Mouse (Mus musculus) lung, postnatal 0 days (tissue): ENCODE measurements around the gene Timeless. TPM values are rescaled to one million over a fixed set of nuclear protein-coding genes. Genes with fewer than 3 reads are reported as not detected.

ENCODE experiments used
- ATAC-seq: fragments of 200-750 bp; cut with Nextera tagmentation; 2 replicates; pipeline ENCODE4 v1.8.0; 2017; ENCODE audit warnings: moderate library complexity
- DNase-seq: peaks from one replicate; pipeline ENCODE4 v3.0.0-alpha.2; 2016; ENCODE audit warnings: low spot score
- H3K27ac ChIP-seq: fragments of 300-500 bp; sonication (generic); 2 replicates; pipeline ENCODE4 v1.5.1; 2014; ENCODE audit warnings: antibody characterized with exemption, mild to moderate bottlenecking, low read length, mixed read lengths
- H3K27me3 ChIP-seq: fragments of 300-500 bp; sonication (generic); replicated peaks from 2 replicates; pipeline ENCODE4 v1.6.1; 2014; ENCODE audit warnings: low read length, mixed read lengths; ENCODE audit not compliant: insufficient read depth
- H3K36me3 ChIP-seq: fragments of 300-500 bp; sonication (generic); 2 replicates; pipeline ENCODE4 v1.6.1; 2014; ENCODE audit warnings: low read length, mixed read lengths; ENCODE audit not compliant: insufficient read depth
- H3K4me1 ChIP-seq: fragments of 300-500 bp; sonication (generic); 2 replicates; pipeline ENCODE4 v1.6.1; 2014; ENCODE audit warnings: antibody characterized with exemption, low read depth, low read length, mixed read lengths; ENCODE audit not compliant: insufficient read depth
- H3K4me2 ChIP-seq: fragments of 300-500 bp; sonication (generic); replicated peaks from 2 replicates; pipeline ENCODE4 v1.6.1; 2014; ENCODE audit warnings: low read depth, mild to moderate bottlenecking, low read length, moderate library complexity, mixed read lengths
- H3K4me3 ChIP-seq: fragments of 300-500 bp; sonication (generic); 2 replicates; pipeline ENCODE4 v1.5.1; 2014; ENCODE audit warnings: low read depth, low read length
- H3K9ac ChIP-seq: fragments of 300-500 bp; sonication (generic); replicated peaks from 2 replicates; pipeline ENCODE4 v1.6.1; 2014; ENCODE audit warnings: low read depth, mild to moderate bottlenecking
- H3K9me3 ChIP-seq: fragments of 300-500 bp; sonication (generic); 2 replicates; pipeline ENCODE4 v1.6.1; 2016; ENCODE audit warnings: low read length, mixed read lengths
- CTCF ChIP-seq: IDR thresholded peaks from 2 replicates; pipeline ENCODE4 v1.5.1; 2016; ENCODE audit warnings: antibody characterized with exemption, mild to moderate bottlenecking
- EP300 ChIP-seq: IDR thresholded peaks from 2 replicates; pipeline ENCODE4 v1.6.1; 2016; ENCODE audit warnings: antibody characterized with exemption, mild to moderate bottlenecking, control low read depth
- WGBS: fragments of 180-500 bp; shearing (Covaris S2); extraction: QIAGEN DNeasy Blood & Tissue Kit; methylation state at CpG from one replicate; pipeline ENCODE4 v1.1.7; 2014; 5-methylcytosine and 5-hydroxymethylcytosine counted together
- polyA plus RNA-seq: library from polyadenylated mRNA; unstranded; fragments of >200 nt; fragmentation: Nextera tagmentation; extraction: Ambion mirVana; gene quantifications from 2 replicates; pipeline ENCODE4 v1.2.1, GENCODE M21; 2015

The Timeless gene
- polyA plus RNA-seq, 1 experiment from 2014 or later, result 11.2 TPM

DNA sequence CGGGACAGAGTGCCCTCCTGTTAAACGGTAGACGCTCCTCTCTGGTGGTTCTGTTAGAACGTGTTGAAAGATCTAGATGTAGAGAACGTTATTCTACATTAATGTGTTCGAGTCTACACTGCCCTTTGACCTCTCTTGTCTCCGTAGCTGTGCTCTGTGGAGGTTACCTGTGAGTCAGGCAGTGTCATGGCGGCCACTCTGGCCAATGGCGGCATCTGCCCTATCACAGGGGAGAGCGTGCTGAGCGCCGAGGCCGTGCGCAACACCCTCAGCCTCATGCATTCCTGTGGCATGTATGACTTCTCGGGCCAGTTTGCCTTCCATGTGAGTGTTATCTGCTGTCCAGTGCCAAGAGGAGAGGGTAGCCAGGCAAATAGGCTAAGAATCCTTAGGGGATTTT lies 26.9 kb upstream of the Timeless start:
- Histone ChIP-seq H3K9me3 (no peaks in the 10 kb centered on the region), H3K27ac (no peak overlapping the region), H3K4me2 (no peak overlapping the region), H3K9ac (no peak overlapping the region), H3K36me3 (no peaks in the 10 kb centered on the region), H3K4me3 (no peak overlapping the region), H3K27me3 (no peaks in the 10 kb centered on the region), H3K4me1 (no peaks in the 10 kb centered on the region)
- no peak for TF ChIP-seq CTCF
- no peak for TF ChIP-seq EP300
- ATAC-seq, result peak; percentile 30
- 62% methylated on average over 15 of the region's 15 CpGs for WGBS
- no peak for DNase-seq

DNA sequence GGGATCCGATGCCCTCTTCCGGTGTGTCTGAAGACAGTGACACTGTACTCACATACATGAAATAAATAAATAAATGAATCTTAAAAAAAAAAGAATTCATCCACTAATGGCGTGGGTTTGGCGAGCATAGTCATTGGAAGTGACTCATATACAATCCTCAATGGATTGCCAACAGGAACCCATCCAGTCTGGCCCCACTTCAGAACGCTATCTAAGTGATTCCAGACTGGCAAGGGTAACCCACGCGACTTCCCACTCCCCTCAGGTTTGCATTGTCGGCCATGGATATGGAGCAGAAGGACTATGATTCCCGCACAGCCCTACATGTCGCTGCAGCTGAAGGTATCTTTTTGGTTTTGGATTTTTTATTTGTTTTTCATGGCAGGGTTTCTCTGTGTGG lies 23.5 kb upstream of the Timeless start:
- no peak for DNase-seq
- no peak overlapping the region for H3K4me2 ChIP-seq
- no peak for ATAC-seq
- WGBS, result 93% methylated on average over 10 of the region's 10 CpGs
- H3K4me3 ChIP-seq, result no peak overlapping the region
- no peak overlapping the region for H3K9ac ChIP-seq
- no peaks in the 10 kb centered on the region for H3K9me3 ChIP-seq
- H3K4me1 ChIP-seq, result peaks cover 4% of the 10 kb centered on the region; the same call in 1 of the 2 replicates
- H3K27me3 ChIP-seq, result no peaks in the 10 kb centered on the region
- H3K27ac ChIP-seq, result no peak overlapping the region
- H3K36me3 ChIP-seq, result no peaks in the 10 kb centered on the region
- TF ChIP-seq CTCF (no peak), EP300 (no peak)

DNA sequence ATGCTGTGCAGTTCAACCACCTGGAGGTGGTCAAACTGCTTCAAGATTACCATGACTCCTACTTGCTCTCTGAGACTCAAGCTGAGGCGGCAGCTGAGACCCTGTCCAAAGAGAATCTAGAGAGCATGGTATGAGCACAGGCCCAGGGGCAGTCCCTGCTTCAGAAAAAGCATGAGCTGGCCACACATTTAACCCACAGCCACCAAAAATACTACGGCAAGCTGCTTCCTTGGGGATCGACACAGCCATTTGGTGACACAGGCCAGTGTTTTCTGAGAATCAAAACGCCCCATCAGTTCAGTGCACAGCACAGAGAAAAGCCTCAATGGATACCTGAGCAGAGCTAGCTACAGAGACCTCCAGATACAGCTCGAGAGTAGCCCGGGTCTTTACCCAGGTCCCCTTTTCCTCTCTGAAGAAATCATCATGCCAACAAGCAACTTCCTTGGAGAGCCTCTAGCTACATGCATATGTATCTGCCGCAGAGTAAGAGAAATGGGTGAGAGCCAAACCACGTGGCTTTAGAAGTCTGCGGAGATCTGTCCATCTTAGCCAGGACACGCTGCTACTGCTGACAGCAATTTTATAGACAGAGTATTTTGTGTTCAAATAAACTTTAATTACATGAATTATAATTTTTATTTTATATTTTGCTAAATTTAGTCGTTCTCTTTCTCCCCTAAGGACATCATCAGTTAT lies 22.4 kb upstream of the Timeless start:
- DNase-seq (no peak), ATAC-seq (no peak)
- no peaks in the 10 kb centered on the region for H3K27me3 ChIP-seq
- no peak overlapping the region for H3K4me2 ChIP-seq
- no peak for TF ChIP-seq EP300
- TF ChIP-seq CTCF, result no peak
- H3K27ac ChIP-seq, result no peak overlapping the region
- no peak overlapping the region for H3K4me3 ChIP-seq
- WGBS, result 91% methylated on average over 11 of the region's 11 CpGs
- no peaks in the 10 kb centered on the region for H3K9me3 ChIP-seq
- peaks cover 4% of the 10 kb centered on the region; the same call in 1 of the 2 replicates for H3K4me1 ChIP-seq
- H3K9ac ChIP-seq, result no peak overlapping the region
- H3K36me3 ChIP-seq, result no peaks in the 10 kb centered on the region

DNA sequence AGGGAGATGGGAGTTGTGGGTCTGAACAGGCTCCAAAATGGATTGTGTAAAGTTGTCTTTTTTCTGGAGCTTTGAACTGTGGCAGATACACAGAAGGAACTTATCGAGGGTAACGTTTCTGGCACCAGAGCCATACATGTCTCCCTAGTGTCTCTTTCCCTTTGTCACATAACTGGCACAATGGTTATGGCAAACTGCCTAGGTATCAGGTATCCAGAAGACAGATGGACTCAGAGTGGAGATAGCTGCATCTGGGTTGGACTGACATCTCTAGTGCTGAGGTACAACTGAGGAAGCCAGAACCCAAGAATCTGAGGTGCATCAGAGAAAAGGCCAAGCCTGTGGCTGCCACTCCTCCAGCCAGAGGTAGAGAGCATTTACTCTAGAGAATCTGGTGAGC lies 21.7 kb upstream of the Timeless start:
- Histone ChIP-seq H3K27ac (no peak overlapping the region), H3K9ac (no peak overlapping the region), H3K4me2 (no peak overlapping the region), H3K27me3 (no peaks in the 10 kb centered on the region), H3K4me1 (peaks cover 4% of the 10 kb centered on the region; the same call in 1 of the 2 replicates), H3K4me3 (no peak overlapping the region), H3K9me3 (no peaks in the 10 kb centered on the region), H3K36me3 (no peaks in the 10 kb centered on the region)
- DNase-seq (no peak), ATAC-seq (no peak)
- WGBS, result 89% methylated on average over 2 of the region's 2 CpGs
- TF ChIP-seq CTCF, result no peak
- TF ChIP-seq EP300, result no peak

DNA sequence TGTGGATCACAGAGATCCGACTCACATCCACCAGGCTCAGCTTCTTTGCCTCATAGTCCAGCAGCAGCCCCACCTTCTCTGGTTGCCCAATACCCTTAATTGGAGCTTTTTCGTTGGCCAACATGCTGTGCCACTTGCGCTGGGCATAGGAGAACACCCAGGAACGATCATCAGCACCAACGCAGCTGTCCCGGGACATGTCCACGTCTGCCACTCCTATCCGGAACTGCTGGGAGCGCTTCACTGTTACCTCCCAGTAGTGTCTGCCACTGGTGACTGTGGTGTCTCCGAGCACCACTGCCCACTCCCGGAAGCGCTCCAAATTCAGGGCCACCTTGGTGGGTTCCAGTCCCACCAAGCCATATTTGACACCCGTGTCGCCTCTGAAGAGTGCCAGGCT lies 20.9 kb upstream of the Timeless start:
- DNase-seq, result no peak
- H3K9me3 ChIP-seq, result no peaks in the 10 kb centered on the region
- peak; percentile 19; the same call in 1 of the 2 replicates for ATAC-seq
- WGBS, result 11% methylated on average over 14 of the region's 14 CpGs
- H3K4me3 ChIP-seq, result peak overlapping the region; percentile 61
- H3K4me1 ChIP-seq, result peaks cover 4% of the 10 kb centered on the region; the same call in 1 of the 2 replicates
- H3K36me3 ChIP-seq, result no peaks in the 10 kb centered on the region
- TF ChIP-seq EP300 (no peak), CTCF (no peak)
- peak overlapping the region; percentile 32; the same call in 1 of the 2 replicates for H3K9ac ChIP-seq
- H3K4me2 ChIP-seq, result peak overlapping the region; percentile 75
- H3K27me3 ChIP-seq, result no peaks in the 10 kb centered on the region
- no peak overlapping the region for H3K27ac ChIP-seq

DNA sequence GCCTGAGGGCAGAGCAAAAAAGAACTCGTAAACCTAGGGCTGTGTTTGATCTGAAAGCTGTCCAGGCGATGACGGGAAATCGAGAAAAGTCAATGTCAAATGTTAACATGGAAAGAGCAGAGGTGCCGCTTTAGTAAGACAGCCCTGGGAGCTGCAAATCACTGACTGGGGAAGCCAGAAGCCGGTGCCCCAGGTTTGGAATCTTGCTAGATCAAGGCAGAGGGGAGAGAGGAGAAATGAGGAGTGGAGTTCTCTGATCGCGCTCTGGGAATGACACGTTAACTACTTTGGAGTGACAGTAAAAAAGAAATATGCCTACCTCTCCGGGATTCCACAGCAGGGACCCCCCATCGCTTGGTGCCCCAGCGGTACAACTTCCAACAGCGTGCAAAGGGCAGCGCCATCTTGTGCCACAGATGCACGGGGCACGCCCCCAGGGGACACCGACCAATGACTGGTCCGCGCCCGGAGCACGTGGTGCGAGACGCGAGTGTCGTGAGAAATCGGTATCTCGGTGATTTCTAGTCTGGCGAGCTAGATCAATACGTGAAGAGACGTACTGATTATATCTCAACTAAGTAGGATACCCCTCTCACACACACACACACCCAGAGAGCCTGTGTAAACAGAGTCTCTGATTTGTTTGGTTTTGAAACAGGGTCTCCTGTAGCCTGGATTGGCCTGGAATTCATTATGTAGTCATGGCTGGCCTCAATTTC lies 20.3 kb upstream of the Timeless start, which contains the start of gene Spryd4:
Gene Spryd4 (minus strand): TSS at position 418 of the 719 bp plus-strand sequence.
- Histone ChIP-seq H3K4me2 (peak within 1 kb of the TSS; percentile 75), H3K4me3 (peak within 1 kb of the TSS; percentile 61), H3K27ac (no peak within 1 kb of the TSS), H3K9ac (peak within 1 kb of the TSS; percentile 32; the same call in 1 of the 2 replicates), H3K9me3 (no peaks in the 10 kb centered on the region), H3K27me3 (no peaks in the 10 kb centered on the region), H3K36me3 (no peaks in the 10 kb centered on the region), H3K4me1 (peaks cover 4% of the 10 kb centered on the region; the same call in 1 of the 2 replicates)
- peak; percentile 49 for TF ChIP-seq CTCF
- no peak for TF ChIP-seq EP300
- peak; percentile 92 for DNase-seq
- under 1% methylated on average over 30 of the region's 30 CpGs for WGBS
- ATAC-seq, result peak; percentile 95
